Mouse (Mus musculus): ENCODE data around the gene Olfr1234.

DNA sequence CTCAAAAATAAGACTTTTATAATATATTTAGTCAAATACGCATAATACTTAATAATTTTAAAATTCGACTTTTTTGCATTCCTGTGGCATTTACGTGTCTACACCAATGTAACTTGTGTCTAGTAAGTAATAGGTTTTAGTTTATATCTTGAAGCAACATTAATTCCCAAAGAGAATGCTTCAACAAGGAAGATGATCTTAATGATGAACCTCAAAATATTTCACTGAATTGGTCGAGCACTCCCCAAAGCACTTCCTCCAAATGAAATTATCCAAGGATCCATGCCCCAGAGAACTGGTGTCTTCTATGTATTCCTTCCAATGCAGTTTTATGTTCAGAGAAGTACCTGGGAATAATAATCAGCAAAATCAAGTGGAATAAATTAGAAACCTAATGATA lies at the start of gene Olfr1234:
- no peak for TF ChIP-seq CTCF (IDR thresholded peaks at IDR 0.05; ENCODE audit: control insufficient read depth, insufficient read depth, insufficient read length)
- no peak for TF ChIP-seq USF1 (IDR thresholded peaks at IDR 0.05; ENCODE audit: low read depth)
- TF ChIP-seq MAX (IDR thresholded peaks at IDR 0.05) = no peak
- no peak for TF ChIP-seq FOSL1 (IDR thresholded peaks at IDR 0.05; ENCODE audit: insufficient read depth, low read length, poor library complexity, severe bottlenecking)
- no peak for TF ChIP-seq MYOD1 (IDR thresholded peaks at IDR 0.05; ENCODE audit: control insufficient read depth, insufficient read length, low read depth)
- no peak for TF ChIP-seq CEBPB (IDR thresholded peaks at IDR 0.05; ENCODE audit: low read depth)
- no peak for TF ChIP-seq MYOG (IDR thresholded peaks at IDR 0.05; ENCODE audit: control insufficient read depth, extremely low read depth, insufficient read length)
